Mouse (Mus musculus) limb, embryonic 11.5 days (tissue): Measurements from ENCODE around the gene Ubr2. TPM values are rescaled to one million over a fixed set of nuclear protein-coding genes. Genes with fewer than 3 reads are reported as not detected.

Experiments
- ATAC-seq: fragments of 200-750 bp; cut with Nextera tagmentation; 2 replicates; pipeline ENCODE4 v1.8.0; 2017; ENCODE audit warnings: low read depth; ENCODE audit not compliant: insufficient number of reproducible peaks, low FRiP score, low TSS enrichment
- DNase-seq: peaks from one replicate; pipeline ENCODE4 v3.0.0-alpha.2; 2015; ENCODE audit warnings: low spot score
- H3K27ac ChIP-seq: fragments of 300-500 bp; sonication (generic); replicated peaks from 2 replicates; pipeline ENCODE4 v1.5.1; 2014; ENCODE audit warnings: low read depth, mild to moderate bottlenecking, low read length
- H3K27me3 ChIP-seq: fragments of 300-500 bp; sonication (generic); 2 replicates; pipeline ENCODE4 v1.6.1; 2014; ENCODE audit warnings: mild to moderate bottlenecking, low read length, mixed read lengths; ENCODE audit not compliant: control insufficient read depth, insufficient read depth
- H3K36me3 ChIP-seq: fragments of 300-500 bp; sonication (generic); 2 replicates; pipeline ENCODE4 v1.6.1; 2014; ENCODE audit warnings: mild to moderate bottlenecking, low read length, moderate library complexity, mixed read lengths; ENCODE audit not compliant: control insufficient read depth, insufficient read depth
- H3K4me1 ChIP-seq: fragments of 300-500 bp; sonication (generic); 2 replicates; pipeline ENCODE4 v1.6.1; 2014; ENCODE audit warnings: low read length, mixed read lengths; ENCODE audit not compliant: control insufficient read depth, insufficient read depth
- H3K4me2 ChIP-seq: fragments of 300-500 bp; sonication (generic); 2 replicates; pipeline ENCODE4 v1.6.1; 2014; ENCODE audit warnings: low read depth, mild to moderate bottlenecking, moderate library complexity; ENCODE audit not compliant: severe bottlenecking
- H3K4me3 ChIP-seq: fragments of 300-500 bp; sonication (generic); 2 replicates; pipeline ENCODE4 v1.5.1; 2014; ENCODE audit warnings: low read depth, low read length
- H3K9ac ChIP-seq: fragments of 300-500 bp; sonication (generic); 2 replicates; pipeline ENCODE4 v1.6.1; 2014; ENCODE audit warnings: mild to moderate bottlenecking, low read length
- H3K9me3 ChIP-seq: fragments of 300-500 bp; sonication (generic); 2 replicates; pipeline ENCODE4 v1.6.1; 2016; ENCODE audit warnings: low read length; ENCODE audit not compliant: control insufficient read depth
- WGBS: fragments of 180-500 bp; shearing (Covaris S2); extraction: QIAGEN DNeasy Blood & Tissue Kit; methylation state at CpG from one replicate; pipeline ENCODE4 v1.1.7; 2014; 5-methylcytosine and 5-hydroxymethylcytosine counted together
- polyA plus RNA-seq: library from polyadenylated mRNA; unstranded; fragments of >200 nt; fragmentation: Nextera tagmentation; extraction: Ambion mirVana; gene quantifications from 2 replicates; pipeline ENCODE4 v1.2.1, GENCODE M21; 2014

Gene Ubr2
- polyA plus RNA-seq, 1 experiment from 2014 or later, result 20.2 TPM

DNA sequence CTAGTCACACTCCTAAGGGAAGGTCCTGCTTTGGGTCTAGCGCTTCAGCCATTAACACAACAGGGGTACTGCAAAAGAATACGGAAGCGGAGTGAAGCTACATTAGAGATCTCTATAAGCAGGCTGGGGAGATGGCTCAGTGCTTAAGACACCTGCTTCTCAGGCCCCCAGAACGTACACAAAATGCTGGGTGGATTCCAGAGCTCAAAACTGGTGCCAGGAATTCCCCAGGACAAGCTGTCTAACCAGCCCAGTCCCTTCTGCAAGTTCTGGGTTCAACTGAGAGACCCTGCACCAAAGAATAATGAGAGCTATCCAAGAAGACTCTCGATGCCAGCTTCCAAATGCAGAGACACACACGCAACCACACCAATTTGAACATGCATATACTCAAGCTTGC lies 128.6 kb downstream of the Ubr2 start:
- WGBS, result 87% methylated on average over 6 of the region's 6 CpGs
- Histone ChIP-seq H3K4me3 (no peak overlapping the region), H3K9me3 (no peaks in the 10 kb centered on the region), H3K9ac (no peak overlapping the region), H3K4me2 (no peak overlapping the region), H3K27me3 (no peaks in the 10 kb centered on the region), H3K27ac (no peak overlapping the region), H3K36me3 (no peaks in the 10 kb centered on the region), H3K4me1 (no peaks in the 10 kb centered on the region)
- ATAC-seq, result no peak
- no peak for DNase-seq

DNA sequence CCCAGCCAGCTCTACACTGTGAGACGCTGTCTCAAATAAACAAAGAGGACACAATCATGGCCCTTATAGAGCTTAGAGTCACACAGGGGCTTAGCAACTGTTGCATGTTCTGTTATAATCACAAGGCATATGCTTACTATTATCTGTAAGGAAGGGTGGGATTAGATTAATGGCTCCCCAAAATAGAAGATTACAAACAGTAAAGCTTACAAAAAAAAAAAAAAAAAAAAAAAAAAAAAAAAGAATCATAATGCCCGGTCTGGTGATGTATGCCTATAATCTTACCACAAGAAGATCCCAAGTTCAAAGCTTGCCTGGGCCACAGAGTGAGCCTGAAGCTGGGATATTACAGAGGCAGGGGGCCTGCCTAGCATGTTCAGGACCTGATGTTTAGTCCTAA lies 130.0 kb downstream of the Ubr2 start:
- Histone ChIP-seq H3K4me2 (no peak overlapping the region), H3K4me1 (no peaks in the 10 kb centered on the region), H3K27me3 (no peaks in the 10 kb centered on the region), H3K36me3 (no peaks in the 10 kb centered on the region), H3K9ac (no peak overlapping the region), H3K9me3 (no peaks in the 10 kb centered on the region), H3K27ac (no peak overlapping the region), H3K4me3 (no peak overlapping the region)
- ATAC-seq (no peak), DNase-seq (no peak)
- 87% methylated on average over 2 of the region's 2 CpGs for WGBS

DNA sequence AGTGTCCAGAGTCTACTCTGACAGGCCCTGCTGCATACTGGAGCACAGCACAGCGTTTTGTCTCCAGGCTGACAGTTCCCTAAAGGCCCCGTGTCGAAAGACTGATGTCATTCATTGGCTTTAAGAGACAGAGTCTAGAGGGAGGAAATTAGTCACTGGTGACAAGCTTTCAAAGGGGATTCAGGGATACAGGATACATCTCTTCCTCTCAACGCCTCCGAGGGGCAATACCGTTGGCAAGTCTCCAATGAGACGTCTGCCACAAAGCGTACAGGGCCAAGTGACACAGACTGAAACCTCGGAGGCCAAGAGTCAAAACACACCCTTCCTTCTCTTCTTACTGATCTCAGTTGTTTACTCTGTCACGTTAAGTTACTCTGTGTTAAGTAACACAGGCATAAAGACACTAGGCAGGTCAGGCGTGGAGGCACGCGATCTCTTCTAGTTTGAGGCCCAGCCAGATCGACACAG lies 130.5 kb downstream of the Ubr2 start:
- H3K27ac ChIP-seq, result no peak overlapping the region
- no peaks in the 10 kb centered on the region for H3K9me3 ChIP-seq
- ATAC-seq (no peak), DNase-seq (no peak)
- 66% methylated on average over 14 of the region's 14 CpGs for WGBS
- no peak overlapping the region for H3K9ac ChIP-seq
- H3K27me3 ChIP-seq, result no peaks in the 10 kb centered on the region
- no peaks in the 10 kb centered on the region for H3K36me3 ChIP-seq
- no peak overlapping the region for H3K4me2 ChIP-seq
- H3K4me3 ChIP-seq, result no peak overlapping the region
- H3K4me1 ChIP-seq, result no peaks in the 10 kb centered on the region

Other genes starting within 250 kb of the Ubr2 start
- 0.48 and 0.91 TPM in 2 replicates for gene Ptcra, start 246.8 kb downstream of the Ubr2 start, polyA plus RNA-seq
- gene 2310039H08Rik, start 237.9 kb downstream of the Ubr2 start, polyA plus RNA-seq, result 41.8 and 43.4 TPM in 2 replicates
- gene Rpl7l1, start 227.9 kb downstream of the Ubr2 start, polyA plus RNA-seq, result 195 and 196 TPM in 2 replicates
- 4.6 and 5.9 TPM in 2 replicates for gene Bicral, start 152.1 kb downstream of the Ubr2 start, polyA plus RNA-seq
- 73.0 and 73.3 TPM in 2 replicates for gene Tbcc, start 119.9 kb downstream of the Ubr2 start, polyA plus RNA-seq
- not detected in 2 replicates for gene Prph2, start 100.1 kb downstream of the Ubr2 start, polyA plus RNA-seq